In the genomic region with DNA sequence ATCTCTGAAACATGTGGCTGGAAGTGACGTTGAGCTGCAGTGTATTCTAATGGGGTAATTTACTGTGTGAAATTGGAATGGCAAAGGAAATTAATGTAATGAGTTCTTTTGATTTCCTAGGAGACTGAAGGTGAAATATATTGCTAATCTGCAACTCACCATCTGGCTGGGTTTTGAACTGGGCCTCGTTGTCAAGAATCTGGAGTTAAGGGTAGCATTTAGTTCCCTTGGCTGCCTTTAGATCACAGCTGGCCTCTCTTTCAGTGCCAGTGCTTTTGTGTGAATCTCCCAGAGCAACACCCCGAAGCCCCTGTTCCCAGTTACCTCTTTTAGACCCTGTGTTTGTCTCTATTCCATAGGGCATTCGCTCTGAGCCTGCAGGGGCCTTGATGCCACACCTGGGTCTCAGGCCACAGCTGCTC, we compare ENCODE assay signal across 20 mouse cellular contexts.
A peak's percentile ranks its signal among the peaks of the same experiment; 100 is the strongest.
DNase-seq lines count a peak whose midpoint lies in the region; ATAC-seq lines count a peak whose summit lies in the region.
"Had no signal": no experiment of that assay in that cellular context is flagged by ENCODE, and none has a peak within 500 bp of the region (broad histone marks: within the 10 kb centered on the region; RNA-seq: fewer than 3 reads in every experiment).

No protein-coding gene starts in this region.

- no peaks in the 10 kb centered on the region for H3K9me3 ChIP-seq in embryonic facial prominence, embryonic 14.5 days (ENCODE audit: control insufficient read depth, low read length)
- H3K9me3 ChIP-seq in embryonic facial prominence, embryonic 10.5 days: no peaks in the 10 kb centered on the region
- H3K9me3 ChIP-seq in neural tube, embryonic 11.5 days (ENCODE audit: control insufficient read depth, low read length): no peaks in the 10 kb centered on the region
- no peaks in the 10 kb centered on the region for H3K9me3 ChIP-seq in midbrain, embryonic 13.5 days
- H3K9me3 ChIP-seq: heart, embryonic 10.5 days; liver, embryonic 13.5 days; megakaryocyte, embryonic 14.5 days had no signal

- ATAC-seq in embryonic facial prominence, embryonic 14.5 days (ENCODE audit: low read depth): 0 out of 2 replicates have a peak, but pooled peaks have one; percentile 22
- ATAC-seq in neural tube, embryonic 11.5 days (ENCODE audit: insufficient read depth, low FRiP score, low TSS enrichment): peak; percentile 62
- ATAC-seq in midbrain, embryonic 13.5 days: peak; percentile 51

- no peak overlapping the region for H3K27ac ChIP-seq in embryonic facial prominence, embryonic 14.5 days (replicated peaks; ENCODE audit: low read depth, low read length)
- no peak overlapping the region for H3K27ac ChIP-seq in embryonic facial prominence, embryonic 10.5 days (replicated peaks)
- H3K27ac ChIP-seq in neural tube, embryonic 11.5 days (ENCODE audit: low read depth, low read length): 0 out of 2 replicates have a peak overlapping the region, but pooled peaks have one; percentile 20
- H3K27ac ChIP-seq in midbrain, embryonic 13.5 days: peak overlapping the region; percentile 66
- H3K27ac ChIP-seq: heart, embryonic 10.5 days; liver, embryonic 13.5 days; stomach, postnatal 0 days had no signal

- H3K27me3 ChIP-seq in embryonic facial prominence, embryonic 14.5 days (replicated peaks; ENCODE audit: control insufficient read depth, insufficient read depth, low read length): no peaks in the 10 kb centered on the region; the same call in 1 of the 2 replicates
- no peaks in the 10 kb centered on the region for H3K27me3 ChIP-seq in embryonic facial prominence, embryonic 10.5 days (replicated peaks; ENCODE audit: low read depth, poor library complexity, severe bottlenecking)
- no peaks in the 10 kb centered on the region for H3K27me3 ChIP-seq in neural tube, embryonic 11.5 days (ENCODE audit: control insufficient read depth, insufficient read depth, low read length)
- no peaks in the 10 kb centered on the region for H3K27me3 ChIP-seq in midbrain, embryonic 13.5 days
- H3K27me3 ChIP-seq: liver, embryonic 13.5 days; megakaryocyte, embryonic 14.5 days had no signal

- no peaks in the 10 kb centered on the region for H3K4me1 ChIP-seq in embryonic facial prominence, embryonic 14.5 days (ENCODE audit: control insufficient read depth, insufficient read depth, low read length)
- no peaks in the 10 kb centered on the region for H3K4me1 ChIP-seq in embryonic facial prominence, embryonic 10.5 days
- H3K4me1 ChIP-seq in neural tube, embryonic 11.5 days (ENCODE audit: control insufficient read depth, insufficient read depth, low read length): 0 out of 2 replicates have a peak, but pooled peaks cover 6% of the 10 kb centered on the region
- H3K4me1 ChIP-seq in midbrain, embryonic 13.5 days (replicated peaks): peaks cover 25% of the 10 kb centered on the region
- H3K4me1 ChIP-seq: heart, embryonic 10.5 days; liver, embryonic 13.5 days had no signal

- H3K4me3 ChIP-seq in embryonic facial prominence, embryonic 14.5 days (ENCODE audit: low read depth, low read length): no peak overlapping the region
- no peak overlapping the region for H3K4me3 ChIP-seq in embryonic facial prominence, embryonic 10.5 days
- H3K4me3 ChIP-seq in neural tube, embryonic 11.5 days (ENCODE audit: low read depth, low read length): no peak overlapping the region
- H3K4me3 ChIP-seq in midbrain, embryonic 13.5 days (replicated peaks): no peak overlapping the region
- H3K4me3 ChIP-seq: heart, embryonic 10.5 days; liver, embryonic 13.5 days; megakaryocyte, embryonic 14.5 days had no signal

- 47% methylated on average over 4 of the region's 4 CpGs for WGBS in embryonic facial prominence, embryonic 14.5 days
- whole genome bisulfite sequencing in embryonic facial prominence, embryonic 10.5 days: 53% methylated on average over 4 of the region's 4 CpGs
- WGBS in neural tube, embryonic 11.5 days: 24% methylated on average over 4 of the region's 4 CpGs
- 17% methylated on average over 4 of the region's 4 CpGs for WGBS in midbrain, embryonic 13.5 days

- H3K36me3 ChIP-seq in embryonic facial prominence, embryonic 14.5 days (ENCODE audit: control insufficient read depth, insufficient read depth, low read length): no peaks in the 10 kb centered on the region
- no peaks in the 10 kb centered on the region for H3K36me3 ChIP-seq in embryonic facial prominence, embryonic 10.5 days (replicated peaks)
- H3K36me3 ChIP-seq in neural tube, embryonic 11.5 days (ENCODE audit: control insufficient read depth, insufficient read depth, low read length): no peaks in the 10 kb centered on the region
- no peaks in the 10 kb centered on the region for H3K36me3 ChIP-seq in midbrain, embryonic 13.5 days
- H3K36me3 ChIP-seq: heart, embryonic 10.5 days; liver, embryonic 13.5 days had no signal

- H3K4me2 ChIP-seq in embryonic facial prominence, embryonic 14.5 days (ENCODE audit: low read depth, low read length): no peak overlapping the region
- H3K4me2 ChIP-seq in neural tube, embryonic 11.5 days (ENCODE audit: low read depth): no peak overlapping the region
- H3K4me2 ChIP-seq in midbrain, embryonic 13.5 days (replicated peaks): no peak overlapping the region
- H3K4me2 ChIP-seq: liver, embryonic 13.5 days had no signal

- no peak for DNase-seq in embryonic facial prominence, embryonic 14.5 days (ENCODE audit: low spot score)
- DNase-seq in embryonic facial prominence, embryonic 10.5 days (ENCODE audit: low spot score): no peak
- DNase-seq in neural tube, embryonic 11.5 days (ENCODE audit: low spot score): peak; percentile 34
- DNase-seq in neural tube, embryonic 10.5 days (ENCODE audit: extremely low spot score, low spot score): no peak
- no peak for DNase-seq in frontal cortex, postnatal 10 days (ENCODE audit: low spot score in 2 of 2)
- no peak for DNase-seq in right cerebral cortex, postnatal 4 days
- DNase-seq in urinary bladder, postnatal 4 days (ENCODE audit: low spot score in 2 of 2): no peak
- DNase-seq: adrenal gland, postnatal 36 days; cerebellum, adult 9-11 months; gastrocnemius, postnatal 10 days; heart, postnatal 4 days; kidney, adult 2 months; kidney, postnatal 36 days; layer of hippocampus, postnatal 36 days; liver, embryonic 13.5 days; thymus, postnatal 14 days had no signal

- no peak overlapping the region for H3K9ac ChIP-seq in embryonic facial prominence, embryonic 14.5 days (ENCODE audit: low read depth, low read length)
- no peak overlapping the region for H3K9ac ChIP-seq in neural tube, embryonic 11.5 days (ENCODE audit: low read length)
- H3K9ac ChIP-seq in midbrain, embryonic 13.5 days (replicated peaks): no peak overlapping the region
- H3K9ac ChIP-seq: liver, embryonic 13.5 days had no signal

Comparison
In these comparisons a context has a peak if more than half of its experiments do, and no peak if none do; other contexts are left out.
1. H3K27ac ChIP-seq: peak in neural tube, embryonic 11.5 days (single experiment) and midbrain, embryonic 13.5 days (single experiment); none in embryonic facial prominence, embryonic 14.5 days (single experiment) and embryonic facial prominence, embryonic 10.5 days (single experiment).
2. Peak in every context shown above with its lines, with median percentiles within 50 percentile points of each other: ATAC-seq.